Mouse (Mus musculus) gastrocnemius, postnatal 4 days (tissue): Measurements from ENCODE around the gene Tom1l1. TPM values are rescaled to one million over a fixed set of nuclear protein-coding genes. Genes with fewer than 3 reads are reported as not detected.

Source experiments
- DNase-seq, 2 experiments: peaks; one replicate each; pipeline ENCODE4 v3.0.0; 2021 to 2022; ENCODE audit warnings: low spot score in 2 of 2, mixed read lengths in 2 of 2
- total RNA-seq, 2 experiments: library from RNA; stranded (reverse); gene quantifications; 2 replicates each; pipeline ENCODE4 v1.2.3; 2021

Gene Tom1l1
- total RNA-seq, 2 experiments from 2014 or later = 13.9 to 14.8 TPM

- DNase-seq = no peak
These were observed 12.6 kb downstream of the Tom1l1 start for GRCm38 (mm10) chr11:90675479-90676110.

DNA sequence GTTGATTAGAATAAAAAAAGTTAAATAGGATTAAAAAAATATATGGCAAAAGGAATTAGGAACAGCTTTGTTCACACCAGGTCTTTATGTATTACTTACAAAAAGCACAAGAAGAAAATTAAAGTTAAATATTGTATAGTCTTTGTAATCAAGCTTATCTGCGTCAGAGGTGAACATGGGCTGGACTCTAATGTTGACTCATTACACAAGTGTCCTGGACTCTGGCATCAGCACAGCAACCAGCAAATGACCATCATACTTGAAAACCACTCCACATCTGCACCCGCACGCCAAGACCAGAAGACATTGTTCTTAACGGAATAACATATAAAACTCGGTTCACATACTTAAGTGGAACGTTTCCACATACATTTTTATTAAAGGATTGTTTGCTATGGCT lies 20.8 kb downstream of the Tom1l1 start:
- DNase-seq = no peak

GRCm38 (mm10) chr11:90666916-90667315 lies 21.2 kb downstream of the Tom1l1 start:
- no peak for DNase-seq

GRCm38 (mm10) chr11:90666144-90666757 lies 21.9 kb downstream of the Tom1l1 start:
- no peak for DNase-seq

DNA sequence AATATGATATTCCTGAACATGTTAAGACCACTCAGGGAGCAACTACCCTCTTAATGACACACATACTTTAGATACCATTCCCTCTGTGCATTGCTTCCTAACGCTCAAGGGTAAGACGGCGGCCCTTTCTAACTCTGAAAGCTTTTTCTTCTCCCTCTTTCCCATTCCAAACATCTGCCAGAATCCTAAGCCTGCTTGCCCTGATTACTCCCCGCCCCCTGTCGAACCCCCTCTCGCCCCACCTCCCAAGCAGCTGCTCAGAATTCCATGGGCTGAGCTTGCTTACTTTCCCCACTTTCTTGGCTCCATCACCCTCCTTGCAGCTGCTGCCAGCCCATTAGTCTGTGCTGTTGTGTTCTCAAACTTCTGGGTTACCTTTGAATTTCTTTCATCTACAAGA lies 23.0 kb downstream of the Tom1l1 start:
- peak; percentile 24 to 60 for DNase-seq

DNA sequence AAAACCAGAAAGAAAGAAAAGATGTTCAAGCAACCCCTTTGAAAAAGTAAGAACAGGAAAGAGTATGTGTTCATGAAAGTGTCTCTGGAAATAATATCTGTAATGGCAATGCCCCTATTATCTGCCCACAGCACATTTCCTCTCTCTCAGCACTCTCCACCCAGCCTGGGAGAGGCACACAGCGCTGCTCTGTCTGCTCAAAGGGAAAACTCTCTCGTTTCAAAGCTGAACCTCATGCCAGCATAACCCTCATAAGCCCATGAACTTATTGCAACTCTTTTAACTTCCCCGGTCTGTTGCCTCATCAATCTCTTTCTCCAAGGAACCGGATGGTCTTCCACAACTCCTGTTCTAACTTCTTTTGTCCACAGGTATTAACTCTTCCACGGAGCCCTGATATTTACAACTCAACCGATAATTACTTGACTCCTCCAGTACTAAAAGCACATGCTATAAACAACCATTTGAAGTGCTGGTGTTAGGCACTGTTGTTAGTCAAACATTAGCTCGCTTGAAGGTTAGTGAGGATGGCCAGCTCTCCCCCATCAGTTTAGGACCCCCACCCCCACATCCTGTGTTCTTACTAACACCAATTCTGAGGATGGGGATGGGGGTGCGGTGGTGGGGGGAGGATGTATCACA lies 23.7 kb downstream of the Tom1l1 start:
- no peak for DNase-seq

DNA sequence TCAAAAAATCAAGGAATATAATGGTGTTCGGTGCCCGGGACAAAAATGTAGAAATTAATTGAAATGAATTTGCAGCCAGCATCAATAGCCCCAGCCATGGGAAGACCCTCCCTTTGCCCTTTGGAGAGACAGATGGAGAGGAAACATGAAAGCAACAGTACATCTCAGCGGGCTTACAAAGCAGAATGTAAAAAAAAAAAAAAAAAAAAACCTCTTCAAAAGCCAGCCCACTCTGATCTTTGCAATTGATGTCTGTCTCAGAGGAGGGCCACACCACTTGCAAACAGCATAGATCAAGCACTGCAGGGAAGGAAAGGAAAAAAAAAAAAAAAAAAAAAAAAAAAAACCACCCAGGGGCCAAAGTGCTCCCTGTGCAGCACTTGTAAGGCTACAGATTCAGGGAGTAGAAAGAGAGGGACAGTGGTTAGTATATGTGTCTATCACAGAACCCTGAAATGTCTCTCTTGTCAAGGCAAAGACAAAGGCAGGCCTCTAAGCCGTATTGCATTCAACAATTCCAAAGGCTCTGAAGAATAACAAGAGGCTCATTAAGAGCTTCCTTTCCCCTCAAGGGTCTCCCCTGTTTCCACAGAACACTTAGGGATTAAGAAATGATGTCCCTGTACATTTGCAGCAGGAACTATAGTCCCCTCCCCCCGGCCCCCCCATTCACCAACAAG lies 24.4 kb downstream of the Tom1l1 start:
- DNase-seq = no peak

GRCm38 (mm10) chr11:90663052-90663451 lies 25.1 kb downstream of the Tom1l1 start:
- no peak for DNase-seq

GRCm38 (mm10) chr11:90660662-90661061 lies 27.5 kb downstream of the Tom1l1 start:
- no peak for DNase-seq

- no peak for DNase-seq
These were observed 30.6 kb downstream of the Tom1l1 start for GRCm38 (mm10) chr11:90657527-90657926.

GRCm38 (mm10) chr11:90652603-90653002 lies 35.6 kb downstream of the Tom1l1 start:
- no peak for DNase-seq

GRCm38 (mm10) chr11:90650231-90650885 lies 37.8 kb downstream of the Tom1l1 start:
- DNase-seq = no peak

DNA sequence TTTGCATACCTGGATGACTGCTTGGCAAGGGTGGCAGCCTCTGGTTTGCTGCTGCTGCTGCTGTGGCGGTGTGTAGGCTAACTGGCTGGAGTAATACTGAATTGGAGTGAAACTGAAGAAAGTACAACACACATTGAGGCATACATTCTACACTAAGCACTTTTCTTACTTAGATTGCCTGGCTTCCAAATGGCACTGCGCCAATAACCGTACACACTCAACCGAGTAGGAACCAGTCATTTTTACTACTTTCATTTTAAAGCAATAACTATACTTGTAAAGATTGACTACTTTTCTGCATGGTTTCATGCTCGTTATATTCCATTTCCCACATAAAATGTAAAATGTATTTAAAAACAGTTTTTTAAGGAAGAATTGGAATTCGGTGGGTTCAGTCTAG lies 38.4 kb downstream of the Tom1l1 start:
- no peak for DNase-seq

DNA sequence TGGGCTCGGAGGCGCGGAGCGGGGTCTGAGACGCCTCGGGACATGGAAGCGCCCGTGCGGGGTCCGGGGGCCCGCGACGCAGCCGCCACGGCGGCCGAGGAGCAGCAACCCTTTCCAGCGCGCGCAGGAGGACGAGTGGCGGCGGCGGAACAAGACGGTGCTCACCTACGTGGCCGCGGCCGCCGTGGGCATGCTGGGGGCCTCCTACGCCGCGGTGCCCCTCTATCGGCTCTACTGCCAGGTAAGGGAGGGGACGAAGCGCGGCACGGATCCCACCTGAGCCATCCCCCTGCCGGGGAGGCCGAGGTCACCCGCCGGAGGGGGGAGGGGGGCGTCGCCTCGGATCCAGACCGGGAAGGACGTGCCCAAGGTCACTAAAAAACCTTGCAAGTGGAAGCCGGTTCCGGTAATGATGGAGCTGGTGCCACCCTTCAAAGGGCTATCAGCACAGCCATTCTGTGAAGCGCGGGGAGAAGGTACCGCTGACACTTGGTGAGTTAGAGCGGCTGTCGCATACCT lies 49.8 kb downstream of the Tom1l1 start:
- peak in 1 of 2 experiments; percentile 22 for DNase-seq

DNA sequence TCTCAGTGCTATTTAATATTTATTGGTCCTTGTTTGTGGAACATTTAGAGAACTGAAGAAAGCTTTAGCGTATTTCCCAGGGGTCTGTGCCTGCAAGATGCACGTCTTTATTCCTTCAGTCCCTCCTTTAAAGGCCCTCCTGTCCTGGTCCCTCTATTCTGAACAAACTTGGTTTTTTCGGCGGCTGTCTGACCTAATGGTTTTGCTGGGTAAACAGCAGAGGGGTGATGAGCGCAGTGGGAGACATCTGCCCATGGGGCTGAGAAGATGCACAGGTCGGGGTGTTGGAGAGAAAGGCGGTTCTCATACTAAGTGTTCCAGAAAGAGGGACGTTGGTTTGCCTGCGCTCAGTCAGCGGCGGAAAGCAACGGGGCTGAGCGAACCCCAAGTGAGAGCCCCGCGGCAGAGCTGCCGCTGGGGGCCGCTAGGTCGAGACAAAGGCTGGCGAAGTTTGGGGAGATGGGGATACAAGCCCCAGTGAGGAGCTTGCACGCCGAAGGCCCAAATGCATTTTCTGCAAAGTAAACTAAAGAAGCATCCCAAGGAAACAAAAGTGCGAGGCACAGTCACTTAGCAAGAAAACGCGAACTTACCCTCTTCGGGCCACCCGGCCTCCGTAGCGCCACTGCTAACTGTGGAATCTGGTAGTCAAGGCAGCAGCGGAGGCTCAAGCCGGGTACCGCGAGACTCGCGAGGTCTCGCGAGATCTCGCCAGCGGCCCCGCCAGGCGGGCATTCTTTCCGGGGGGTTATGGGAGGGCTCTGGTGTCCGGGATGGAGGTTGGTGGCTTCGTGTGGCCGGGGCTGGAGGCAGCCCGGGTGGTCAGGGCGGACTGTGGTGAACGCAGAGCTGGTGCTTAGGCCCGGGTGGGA lies 50.5 kb downstream of the Tom1l1 start, which contains the start of the genes Stxbp4 and Cox11:
Stxbp4 (minus strand) TSS at position 645 of the 872 bp plus-strand sequence.
Cox11 (plus strand) TSS at position 734 of the 872 bp plus-strand sequence.
- DNase-seq = peak; percentile 93 to 94

GRCm38 (mm10) chr11:90634661-90635060 lies 53.5 kb downstream of the Tom1l1 start:
- no peak for DNase-seq

DNA sequence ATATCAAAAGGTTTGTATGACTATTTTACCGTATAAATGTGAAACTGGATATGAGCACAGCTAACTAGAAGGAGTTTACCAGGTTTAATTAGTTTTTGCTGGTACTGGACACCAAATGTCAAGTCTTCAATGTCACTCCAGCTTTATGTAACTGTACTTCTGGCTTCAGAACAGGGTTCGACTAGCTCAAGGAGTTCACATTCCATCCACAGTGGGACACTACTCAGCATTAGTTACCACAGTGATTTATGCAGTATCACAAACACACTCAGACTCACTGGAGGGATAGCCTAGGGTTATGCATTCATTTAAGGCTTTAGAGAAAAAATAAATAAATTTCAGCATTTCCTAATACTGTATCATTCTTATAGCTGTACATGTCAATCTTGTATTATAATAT lies 55.7 kb downstream of the Tom1l1 start:
- no peak for DNase-seq

DNA sequence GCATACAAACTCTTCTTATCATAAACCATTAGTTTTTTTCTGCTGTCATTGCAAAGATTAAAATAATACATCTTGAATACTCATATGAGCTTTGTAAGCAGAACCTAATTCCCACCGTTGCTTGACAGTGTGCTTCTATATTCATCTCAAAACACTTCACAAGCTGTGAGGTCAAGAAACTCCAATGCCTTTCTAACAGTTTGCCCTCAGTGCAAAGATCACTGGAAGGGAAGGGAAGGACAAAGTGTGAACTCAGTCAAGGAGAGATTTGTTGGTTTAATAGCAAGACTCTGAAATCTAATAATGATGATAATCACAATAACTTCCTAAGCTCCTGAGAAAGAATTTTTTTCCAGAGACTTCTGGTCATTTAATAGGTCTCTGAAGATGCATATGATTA lies 60.4 kb downstream of the Tom1l1 start:
- DNase-seq = no peak

DNA sequence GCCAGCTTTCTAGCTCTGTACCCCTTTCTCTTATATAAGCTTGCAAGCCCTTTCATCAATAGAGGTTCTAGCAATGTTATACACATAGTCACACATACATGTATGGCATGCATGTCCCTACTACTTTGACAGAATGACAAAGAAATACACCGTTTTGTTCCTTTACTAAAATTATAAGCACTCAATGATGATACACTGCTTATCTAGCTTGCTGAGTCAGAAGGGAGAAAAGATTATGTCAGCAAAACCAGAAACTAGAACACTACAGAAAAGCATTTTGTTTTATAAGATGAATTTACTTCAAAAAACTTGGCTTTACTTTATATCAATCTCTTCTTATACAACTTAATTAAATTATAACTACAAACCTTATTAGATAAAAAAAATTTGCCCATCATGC lies 63.0 kb downstream of the Tom1l1 start:
- no peak for DNase-seq

GRCm38 (mm10) chr11:90623477-90623876 lies 64.7 kb downstream of the Tom1l1 start:
- DNase-seq = peak in 1 of 2 experiments; percentile 36
